Mouse (Mus musculus) limb, embryonic 11.5 days (tissue): ENCODE measurements around the gene Clip3. TPM values are rescaled to one million over a fixed set of nuclear protein-coding genes. Genes with fewer than 3 reads are reported as not detected.

Experiments used
- ATAC-seq: fragments of 200-750 bp; cut with Nextera tagmentation; 2 replicates; pipeline ENCODE4 v1.8.0; 2017; ENCODE audit warnings: low read depth; ENCODE audit not compliant: insufficient number of reproducible peaks, low FRiP score, low TSS enrichment
- DNase-seq: peaks from one replicate; pipeline ENCODE4 v3.0.0-alpha.2; 2015; ENCODE audit warnings: low spot score
- H3K27ac ChIP-seq: fragments of 300-500 bp; sonication (generic); replicated peaks from 2 replicates; pipeline ENCODE4 v1.5.1; 2014; ENCODE audit warnings: low read depth, mild to moderate bottlenecking, low read length
- H3K27me3 ChIP-seq: fragments of 300-500 bp; sonication (generic); 2 replicates; pipeline ENCODE4 v1.6.1; 2014; ENCODE audit warnings: mild to moderate bottlenecking, low read length, mixed read lengths; ENCODE audit not compliant: control insufficient read depth, insufficient read depth
- H3K36me3 ChIP-seq: fragments of 300-500 bp; sonication (generic); 2 replicates; pipeline ENCODE4 v1.6.1; 2014; ENCODE audit warnings: mild to moderate bottlenecking, low read length, moderate library complexity, mixed read lengths; ENCODE audit not compliant: control insufficient read depth, insufficient read depth
- H3K4me1 ChIP-seq: fragments of 300-500 bp; sonication (generic); 2 replicates; pipeline ENCODE4 v1.6.1; 2014; ENCODE audit warnings: low read length, mixed read lengths; ENCODE audit not compliant: control insufficient read depth, insufficient read depth
- H3K4me2 ChIP-seq: fragments of 300-500 bp; sonication (generic); 2 replicates; pipeline ENCODE4 v1.6.1; 2014; ENCODE audit warnings: low read depth, mild to moderate bottlenecking, moderate library complexity; ENCODE audit not compliant: severe bottlenecking
- H3K4me3 ChIP-seq: fragments of 300-500 bp; sonication (generic); 2 replicates; pipeline ENCODE4 v1.5.1; 2014; ENCODE audit warnings: low read depth, low read length
- H3K9ac ChIP-seq: fragments of 300-500 bp; sonication (generic); 2 replicates; pipeline ENCODE4 v1.6.1; 2014; ENCODE audit warnings: mild to moderate bottlenecking, low read length
- H3K9me3 ChIP-seq: fragments of 300-500 bp; sonication (generic); 2 replicates; pipeline ENCODE4 v1.6.1; 2016; ENCODE audit warnings: low read length; ENCODE audit not compliant: control insufficient read depth
- WGBS: fragments of 180-500 bp; shearing (Covaris S2); extraction: QIAGEN DNeasy Blood & Tissue Kit; methylation state at CpG from one replicate; pipeline ENCODE4 v1.1.7; 2014; 5-methylcytosine and 5-hydroxymethylcytosine counted together
- polyA plus RNA-seq: library from polyadenylated mRNA; unstranded; fragments of >200 nt; fragmentation: Nextera tagmentation; extraction: Ambion mirVana; gene quantifications from 2 replicates; pipeline ENCODE4 v1.2.1, GENCODE M21; 2014

The Clip3 gene
- polyA plus RNA-seq, 1 experiment from 2014 or later: 70.0 TPM

- H3K9ac ChIP-seq: no peak overlapping the region
- peaks cover 22% of the 10 kb centered on the region for H3K36me3 ChIP-seq
- ATAC-seq (no peak), DNase-seq (no peak)
- no peak overlapping the region for H3K27ac ChIP-seq
- H3K9me3 ChIP-seq: no peaks in the 10 kb centered on the region; the same call in 1 of the 2 replicates
- no peaks in the 10 kb centered on the region for H3K27me3 ChIP-seq
- no peak overlapping the region for H3K4me2 ChIP-seq
- no peak overlapping the region for H3K4me3 ChIP-seq
- peaks cover 4% of the 10 kb centered on the region for H3K4me1 ChIP-seq
- 94% methylated on average over 16 of the region's 16 CpGs for WGBS
Measured at GRCm38 (mm10) chr7:30306083-30306779, 14.7 kb downstream of the Clip3 start.

GRCm38 (mm10) chr7:30308076-30309005 lies 16.8 kb downstream of the Clip3 start, which contains the start of gene Alkbh6:
TSS of gene Alkbh6 (plus strand) at chr7:30308717.
- Histone ChIP-seq H3K27me3 (no peaks in the 10 kb centered on the region), H3K9ac (peak within 1 kb of the TSS; percentile 64), H3K9me3 (no peaks in the 10 kb centered on the region; the same call in 1 of the 2 replicates), H3K4me3 (peak within 1 kb of the TSS; percentile 62), H3K4me1 (peaks cover 4% of the 10 kb centered on the region), H3K27ac (no peak within 1 kb of the TSS), H3K36me3 (peaks cover 12% of the 10 kb centered on the region), H3K4me2 (peak within 1 kb of the TSS; percentile 71)
- ATAC-seq (peak; percentile 99), DNase-seq (peak; percentile 92)
- 5% methylated on average over 27 of the region's 27 CpGs for WGBS

DNA sequence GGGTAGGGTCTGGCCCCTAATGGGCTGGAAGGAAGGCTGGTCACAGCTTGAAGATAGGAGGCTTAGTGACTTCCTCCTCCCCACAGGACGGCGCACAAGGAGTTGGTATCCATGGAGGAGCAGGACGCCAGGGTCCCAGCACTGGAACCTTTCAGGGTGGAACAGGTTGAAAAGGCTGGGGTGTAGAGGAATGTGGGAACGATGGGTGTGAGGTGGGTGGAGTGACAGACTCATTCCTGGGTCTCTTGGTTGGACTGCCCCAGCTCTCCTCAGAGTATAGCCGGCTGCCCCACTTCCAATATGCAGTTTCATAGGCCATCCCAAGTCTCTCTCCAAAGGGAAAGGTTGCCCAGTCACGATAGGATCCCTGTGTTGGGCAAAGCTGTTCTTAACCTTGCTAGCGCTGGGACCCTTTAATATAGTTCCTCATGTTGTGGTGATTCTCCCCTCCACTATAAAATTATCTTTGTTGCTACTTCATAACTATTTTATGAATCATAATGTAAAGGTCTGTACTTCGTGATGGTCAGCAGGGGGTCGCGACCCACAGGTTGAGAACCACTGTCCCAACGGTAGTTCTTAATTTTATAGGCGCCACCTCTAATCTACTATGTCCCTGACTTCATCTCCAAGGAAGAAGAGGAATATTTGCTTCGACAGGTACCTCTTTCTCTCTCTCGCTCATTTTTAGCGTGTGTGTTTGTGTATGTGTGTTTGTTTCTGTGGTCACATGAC lies 18.0 kb downstream of the Clip3 start:
- no peaks in the 10 kb centered on the region for H3K27me3 ChIP-seq
- peak overlapping the region; percentile 62 for H3K4me3 ChIP-seq
- H3K36me3 ChIP-seq: peaks cover 6% of the 10 kb centered on the region
- DNase-seq (no peak), ATAC-seq (no peak)
- H3K4me1 ChIP-seq: peaks cover 11% of the 10 kb centered on the region
- peak overlapping the region; percentile 71 for H3K4me2 ChIP-seq
- peak overlapping the region; percentile 64; the same call in 1 of the 2 replicates for H3K9ac ChIP-seq
- H3K27ac ChIP-seq: no peak overlapping the region
- H3K9me3 ChIP-seq: no peaks in the 10 kb centered on the region; the same call in 1 of the 2 replicates
- WGBS: 61% methylated on average over 15 of the region's 15 CpGs

DNA sequence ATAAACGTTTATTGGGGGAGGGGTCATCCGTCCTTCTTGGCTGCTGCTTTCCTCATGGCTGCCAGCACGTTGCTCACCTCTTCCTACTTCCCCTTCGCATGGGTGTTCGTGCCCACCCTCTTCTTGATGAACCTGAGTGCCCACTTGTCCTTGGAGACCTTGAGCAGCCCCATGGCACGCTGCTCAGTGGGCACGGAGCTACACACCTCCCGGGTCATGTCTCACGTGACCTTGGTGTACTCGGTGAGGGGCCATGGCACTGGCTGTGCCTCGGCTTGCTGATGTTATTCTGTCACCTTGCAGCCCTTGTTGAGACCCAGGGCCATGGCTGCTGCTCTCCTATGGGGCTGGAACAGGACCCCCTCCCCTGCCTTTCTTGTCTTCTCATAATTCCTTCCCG lies 18.6 kb downstream of the Clip3 start:
- no peak overlapping the region for H3K4me3 ChIP-seq
- no peak for ATAC-seq
- no peaks in the 10 kb centered on the region; the same call in 1 of the 2 replicates for H3K9me3 ChIP-seq
- 91% methylated on average over 12 of the region's 12 CpGs for WGBS
- no peak overlapping the region for H3K9ac ChIP-seq
- peaks cover 15% of the 10 kb centered on the region for H3K4me1 ChIP-seq
- 0 out of 2 replicates have a peak overlapping the region, but pooled peaks have one; percentile 2 for H3K4me2 ChIP-seq
- H3K36me3 ChIP-seq: peaks cover 6% of the 10 kb centered on the region
- no peak overlapping the region for H3K27ac ChIP-seq
- DNase-seq: no peak
- no peaks in the 10 kb centered on the region for H3K27me3 ChIP-seq

DNA sequence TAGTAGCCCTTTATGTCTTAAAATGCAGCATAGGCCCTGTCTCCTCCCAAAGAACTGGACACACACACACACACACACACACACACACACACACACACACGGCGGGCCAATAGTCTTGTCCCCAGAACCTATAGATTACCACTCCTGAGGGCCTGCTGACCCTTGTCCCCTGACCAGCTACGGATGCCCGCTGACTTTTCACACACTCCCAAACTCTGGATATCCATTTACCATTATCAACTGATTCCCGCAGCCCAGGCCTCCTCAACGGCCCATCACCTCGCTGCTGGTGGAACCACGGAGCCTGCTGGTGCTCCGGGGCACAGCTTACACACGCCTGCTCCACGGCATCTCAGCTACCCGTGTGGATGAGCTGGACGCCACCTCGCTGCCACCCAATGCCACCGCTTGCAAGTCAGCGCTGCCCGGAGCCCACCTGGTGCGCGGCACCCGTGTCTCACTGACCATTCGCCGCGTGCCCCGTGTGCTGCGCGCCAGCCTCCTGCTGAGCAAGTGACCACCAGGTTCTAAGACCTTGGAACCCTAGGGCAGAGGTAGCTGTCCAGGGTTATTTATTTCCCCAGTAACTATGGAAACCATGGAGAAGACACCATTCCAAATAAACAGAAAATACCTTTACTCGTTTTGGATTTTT lies 22.3 kb downstream of the Clip3 start:
- WGBS: 49% methylated on average over 27 of the region's 27 CpGs
- Histone ChIP-seq H3K27me3 (no peaks in the 10 kb centered on the region), H3K27ac (no peak overlapping the region), H3K4me1 (peaks cover 17% of the 10 kb centered on the region), H3K4me2 (no peak overlapping the region), H3K36me3 (peaks cover 3% of the 10 kb centered on the region), H3K9ac (no peak overlapping the region), H3K9me3 (no peaks in the 10 kb centered on the region; the same call in 1 of the 2 replicates), H3K4me3 (no peak overlapping the region)
- no peak for ATAC-seq
- DNase-seq: no peak

GRCm38 (mm10) chr7:30314721-30315155 lies 23.2 kb downstream of the Clip3 start, which contains the start of gene Syne4:
TSS of gene Syne4 (plus strand) at chr7:30314807.
- peak within 1 kb of the TSS; percentile 57 for H3K4me3 ChIP-seq
- ATAC-seq (peak; percentile 75), DNase-seq (peak; percentile 77)
- H3K36me3 ChIP-seq: peaks cover 3% of the 10 kb centered on the region
- H3K9me3 ChIP-seq: no peaks in the 10 kb centered on the region; the same call in 1 of the 2 replicates
- H3K4me1 ChIP-seq: peaks cover 17% of the 10 kb centered on the region
- H3K9ac ChIP-seq: peak within 1 kb of the TSS; percentile 73
- H3K27ac ChIP-seq: peak within 1 kb of the TSS; percentile 82
- under 1% methylated on average over 9 of the region's 9 CpGs for WGBS
- peak within 1 kb of the TSS; percentile 77 for H3K4me2 ChIP-seq
- H3K27me3 ChIP-seq: no peaks in the 10 kb centered on the region

DNA sequence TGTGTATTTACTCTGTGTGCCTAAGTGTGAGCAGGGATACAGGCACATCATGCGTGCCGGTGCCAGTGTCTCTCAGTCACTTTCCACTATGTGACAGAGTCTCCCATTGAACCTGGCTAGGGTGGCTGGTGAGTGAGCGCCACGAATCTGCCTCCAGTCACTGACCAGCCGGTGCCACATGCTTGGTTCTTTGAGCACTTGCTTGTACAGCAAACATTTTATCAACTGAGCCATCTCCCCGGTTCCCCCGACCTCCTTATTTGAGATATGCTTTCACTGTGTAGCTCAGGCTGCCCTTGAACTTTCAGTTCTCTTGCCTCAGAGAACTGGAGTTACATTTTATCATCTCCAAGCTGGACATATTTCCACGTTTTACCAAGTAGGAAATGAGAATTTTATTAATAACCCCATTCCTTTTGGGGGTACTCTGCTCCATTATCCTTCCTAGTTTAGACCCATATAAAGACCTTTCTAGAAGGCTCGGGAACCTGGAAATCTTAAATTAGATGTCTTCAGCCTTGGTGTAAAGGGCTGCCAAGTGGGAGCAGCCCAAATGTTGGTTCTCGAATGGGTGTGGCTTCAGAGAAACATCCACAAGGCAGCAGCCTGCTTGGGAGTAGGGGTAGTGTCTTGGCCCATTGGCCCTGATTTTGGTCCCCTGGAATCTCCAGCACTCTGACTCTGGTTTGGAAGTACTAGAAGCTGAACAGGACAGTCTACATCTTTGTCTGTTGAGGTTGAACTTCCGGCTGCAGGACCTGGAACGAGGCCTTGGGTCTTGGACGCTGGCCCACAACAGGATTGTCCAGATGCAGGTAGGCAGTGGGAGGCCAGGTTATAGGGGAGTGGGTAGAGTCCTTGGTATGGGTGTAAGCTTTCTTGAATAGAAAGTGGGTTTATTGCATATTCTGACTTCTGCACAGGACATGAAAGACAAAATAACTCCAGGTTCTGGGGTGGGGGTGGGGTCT lies 24.3 kb downstream of the Clip3 start:
- WGBS: 75% methylated on average over 13 of the region's 13 CpGs
- Histone ChIP-seq H3K9me3 (no peaks in the 10 kb centered on the region; the same call in 1 of the 2 replicates), H3K27me3 (no peaks in the 10 kb centered on the region), H3K4me3 (peak overlapping the region; percentile 57; the same call in 1 of the 2 replicates), H3K4me1 (peaks cover 17% of the 10 kb centered on the region), H3K27ac (0 out of 2 replicates have a peak overlapping the region, but pooled peaks have one; percentile 8), H3K36me3 (peaks cover 3% of the 10 kb centered on the region), H3K9ac (no peak overlapping the region), H3K4me2 (peak overlapping the region; percentile 77)
- DNase-seq (no peak), ATAC-seq (no peak)
